Mouse (Mus musculus): Measurements from ENCODE around the gene Slc16a6. TPM values are rescaled to one million over a fixed set of nuclear protein-coding genes. Genes with fewer than 3 reads are reported as not detected.
A peak's percentile ranks its signal among the peaks of the same experiment; 100 is the strongest.

Gene Slc16a6
- polyA plus RNA-seq, 1 experiment from 2014 or later: 3.7 TPM

DNA sequence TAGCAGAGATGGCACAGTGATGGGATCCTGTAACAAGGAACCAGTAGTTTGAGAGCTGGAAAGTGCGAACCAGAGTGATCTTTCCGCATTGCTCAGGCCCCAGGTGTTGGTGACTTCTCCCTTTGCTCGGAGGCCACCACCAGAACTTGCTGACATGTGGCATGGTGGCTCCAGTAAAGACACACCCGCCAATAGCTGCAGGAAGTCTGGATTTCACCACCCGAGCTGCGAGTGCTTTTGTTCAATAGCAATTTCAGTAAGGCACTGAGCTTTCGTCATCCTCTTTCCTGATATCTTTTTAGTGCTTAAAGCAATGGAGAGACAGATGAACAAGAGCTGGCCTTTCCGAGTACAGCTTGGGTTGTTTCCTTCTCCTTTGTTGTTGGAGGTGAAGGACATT, 7.0 kb upstream of the Slc16a6 start:
- Histone ChIP-seq H3K27ac (no peak overlapping the region), H3K4me3 (no peak overlapping the region), H3K36me3 (no peaks in the 10 kb centered on the region), H3K4me1 (0 out of 2 replicates have a peak, but pooled peaks cover 3% of the 10 kb centered on the region), H3K9me3 (no peaks in the 10 kb centered on the region), H3K27me3 (peaks cover 10% of the 10 kb centered on the region; the same call in 1 of the 2 replicates), H3K4me2 (replicated peaks) (no peak overlapping the region), H3K9ac (no peak overlapping the region)
- no peak for ATAC-seq (ENCODE audit: insufficient number of reproducible peaks, insufficient read depth, low FRiP score, low TSS enrichment)
- 74% methylated on average over 8 of the region's 8 CpGs for WGBS

DNA sequence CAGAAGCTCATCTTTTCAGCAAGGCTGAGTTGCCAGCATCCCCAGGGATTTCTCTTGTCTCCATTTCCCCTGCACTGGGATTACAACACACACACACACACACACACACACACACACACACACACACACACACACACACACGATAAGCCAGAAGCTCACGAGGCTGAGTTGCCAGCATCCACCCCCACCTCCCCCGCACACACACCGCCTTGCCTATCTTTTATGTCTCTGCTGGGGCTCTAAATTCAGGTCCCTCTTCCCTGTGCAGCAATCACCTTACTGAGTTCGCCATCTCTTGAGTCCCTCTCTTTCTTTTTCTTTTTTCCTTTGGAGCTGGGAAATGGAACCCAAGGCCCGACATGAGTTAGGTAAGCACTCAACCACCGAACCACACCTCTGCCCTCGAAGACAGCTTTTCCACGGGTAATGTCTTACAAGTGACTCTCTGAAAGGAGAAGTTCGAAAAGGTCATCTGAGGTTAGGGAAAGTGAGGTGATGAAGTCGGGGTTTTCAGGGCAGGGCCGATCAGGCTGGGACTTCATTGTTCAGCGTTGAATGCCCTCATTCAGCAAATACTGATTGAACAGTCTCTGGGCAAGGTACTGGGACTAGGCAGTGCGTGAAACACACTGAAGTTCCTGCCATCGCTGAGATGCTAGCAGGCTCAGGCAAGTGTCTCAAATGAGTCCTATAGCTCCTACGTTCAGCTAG, 6.3 kb upstream of the Slc16a6 start:
- Histone ChIP-seq H3K4me2 (replicated peaks) (no peak overlapping the region), H3K9me3 (no peaks in the 10 kb centered on the region), H3K4me3 (no peak overlapping the region), H3K27me3 (peaks cover 15% of the 10 kb centered on the region; the same call in 1 of the 2 replicates), H3K27ac (no peak overlapping the region), H3K36me3 (no peaks in the 10 kb centered on the region), H3K9ac (no peak overlapping the region), H3K4me1 (0 out of 2 replicates have a peak, but pooled peaks cover 3% of the 10 kb centered on the region)
- WGBS: 55% methylated on average over 16 of the region's 16 CpGs
- no peak for ATAC-seq (ENCODE audit: insufficient number of reproducible peaks, insufficient read depth, low FRiP score, low TSS enrichment)

DNA sequence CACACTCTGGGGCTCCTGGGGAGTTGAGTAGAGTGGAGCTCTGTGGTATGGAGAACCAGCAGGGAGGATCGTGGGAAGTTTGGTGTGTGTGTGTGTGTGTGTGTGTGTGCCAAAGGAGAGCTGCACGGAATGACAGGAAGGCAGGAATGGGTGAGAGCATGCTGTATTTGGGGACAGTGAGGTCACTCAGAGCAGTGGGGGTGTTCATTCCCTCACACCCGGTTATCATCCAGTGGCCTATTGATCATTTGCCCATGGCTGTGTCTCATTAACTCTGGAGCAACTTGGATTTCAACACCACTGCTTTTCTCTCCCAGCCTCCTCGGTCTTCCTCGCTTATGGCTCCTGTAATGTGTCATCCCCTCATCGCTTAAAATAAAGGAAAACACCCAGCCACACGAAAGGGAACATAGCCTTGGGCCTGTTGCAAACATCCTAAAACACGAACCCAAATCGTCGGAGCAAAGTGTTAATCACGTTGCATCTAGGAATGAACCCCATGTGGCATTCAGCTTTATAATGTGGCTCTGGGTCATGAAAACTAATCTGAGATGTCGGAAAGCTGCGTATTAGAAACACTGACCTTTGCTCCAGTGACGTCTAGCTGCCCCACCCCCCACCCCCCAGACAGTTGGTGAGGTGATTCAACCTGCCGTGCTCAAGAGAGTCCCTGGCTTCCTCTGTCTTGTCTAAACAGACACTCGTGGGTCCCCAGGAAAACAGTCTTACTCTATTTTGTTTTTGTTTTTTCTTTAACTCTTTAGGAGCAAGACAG, 4.4 kb upstream of the Slc16a6 start:
- ATAC-seq (ENCODE audit: insufficient number of reproducible peaks, insufficient read depth, low FRiP score, low TSS enrichment): no peak
- H3K27ac ChIP-seq: no peak overlapping the region
- H3K9ac ChIP-seq: no peak overlapping the region
- peaks cover 21% of the 10 kb centered on the region for H3K27me3 ChIP-seq
- H3K9me3 ChIP-seq: no peaks in the 10 kb centered on the region
- H3K4me2 ChIP-seq (replicated peaks): no peak overlapping the region
- H3K4me1 ChIP-seq: 0 out of 2 replicates have a peak, but pooled peaks cover 8% of the 10 kb centered on the region
- WGBS: 35% methylated on average over 16 of the region's 16 CpGs
- H3K4me3 ChIP-seq: no peak overlapping the region
- no peaks in the 10 kb centered on the region for H3K36me3 ChIP-seq

DNA sequence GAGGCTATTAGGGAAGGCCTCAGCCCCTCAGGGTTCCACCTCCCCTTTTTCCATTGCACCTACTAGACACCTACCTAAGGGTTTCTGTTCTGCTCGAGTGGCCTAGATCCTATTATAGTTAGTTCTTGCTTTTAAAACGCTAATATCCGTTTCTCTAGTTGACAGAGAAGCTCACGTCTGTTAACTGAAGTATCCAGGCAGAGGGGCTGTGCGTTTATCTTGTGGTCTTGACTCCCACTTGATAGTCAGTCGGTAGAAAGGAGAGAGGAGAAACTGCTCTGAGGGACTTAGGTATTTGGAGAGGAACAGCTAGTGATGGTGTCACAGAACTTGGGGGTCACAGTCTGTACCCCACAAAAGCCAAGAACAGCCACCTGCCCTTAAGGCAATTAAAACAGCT, 3.3 kb upstream of the Slc16a6 start:
- Histone ChIP-seq H3K9me3 (no peaks in the 10 kb centered on the region), H3K4me2 (replicated peaks) (no peak overlapping the region), H3K9ac (no peak overlapping the region), H3K36me3 (no peaks in the 10 kb centered on the region), H3K4me1 (peaks cover 14% of the 10 kb centered on the region), H3K4me3 (no peak overlapping the region), H3K27me3 (peaks cover 21% of the 10 kb centered on the region), H3K27ac (no peak overlapping the region)
- 46% methylated on average over 6 of the region's 6 CpGs for WGBS
- no peak for ATAC-seq (ENCODE audit: insufficient number of reproducible peaks, insufficient read depth, low FRiP score, low TSS enrichment)

DNA sequence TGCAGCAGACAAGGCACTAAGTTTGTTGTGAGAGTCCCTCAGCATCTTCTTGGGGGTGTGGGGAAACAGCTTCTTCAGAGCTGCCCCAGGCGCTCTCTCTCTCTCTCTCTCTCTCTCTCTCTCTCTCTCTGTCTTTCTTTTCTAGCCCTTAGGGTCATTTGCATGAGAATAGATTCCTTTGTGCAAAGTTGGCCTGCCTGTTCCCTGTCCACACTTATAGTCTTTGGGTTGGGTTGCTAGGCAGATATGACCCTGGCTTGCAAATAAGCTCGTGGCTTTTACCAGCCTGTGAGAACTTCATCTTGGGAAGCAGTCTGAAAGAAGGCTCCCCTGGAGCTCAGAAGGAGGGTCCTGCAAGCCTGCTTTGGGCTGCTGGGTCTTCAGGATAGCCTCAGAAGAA, 2.8 kb upstream of the Slc16a6 start:
- no peak for ATAC-seq (ENCODE audit: insufficient number of reproducible peaks, insufficient read depth, low FRiP score, low TSS enrichment)
- H3K4me2 ChIP-seq (replicated peaks): no peak overlapping the region
- H3K27ac ChIP-seq: no peak overlapping the region
- H3K4me3 ChIP-seq: no peak overlapping the region
- H3K36me3 ChIP-seq: no peaks in the 10 kb centered on the region
- H3K27me3 ChIP-seq: peaks cover 21% of the 10 kb centered on the region
- WGBS: 27% methylated on average over 2 of the region's 2 CpGs
- H3K4me1 ChIP-seq: peaks cover 18% of the 10 kb centered on the region
- no peaks in the 10 kb centered on the region for H3K9me3 ChIP-seq
- no peak overlapping the region for H3K9ac ChIP-seq

DNA sequence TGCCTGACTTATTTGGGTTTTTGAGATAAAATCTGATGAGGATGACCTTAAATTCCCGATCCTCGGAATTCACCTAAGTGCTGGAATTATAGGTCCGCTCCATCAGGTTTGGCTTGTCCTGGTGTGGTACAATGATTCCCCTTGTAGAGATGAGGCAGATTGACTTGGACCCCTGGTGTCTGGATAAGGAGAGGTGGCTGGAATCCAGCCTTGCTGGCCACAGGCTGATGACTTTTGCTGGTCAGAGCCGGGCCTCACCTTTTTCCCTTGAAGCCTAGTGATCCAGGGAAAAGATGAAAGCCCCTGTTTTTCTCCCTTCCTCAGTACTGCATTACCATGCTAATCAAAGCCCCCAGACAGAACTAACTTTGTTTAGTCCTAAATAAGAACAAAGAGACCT, 2.3 kb upstream of the Slc16a6 start:
- Histone ChIP-seq H3K9ac (no peak overlapping the region), H3K4me3 (no peak overlapping the region), H3K36me3 (no peaks in the 10 kb centered on the region), H3K4me1 (peaks cover 19% of the 10 kb centered on the region), H3K4me2 (replicated peaks) (no peak overlapping the region), H3K27ac (no peak overlapping the region), H3K27me3 (peaks cover 21% of the 10 kb centered on the region), H3K9me3 (no peaks in the 10 kb centered on the region)
- no peak for ATAC-seq (ENCODE audit: insufficient number of reproducible peaks, insufficient read depth, low FRiP score, low TSS enrichment)
- WGBS: 62% methylated on average over 4 of the region's 4 CpGs

DNA sequence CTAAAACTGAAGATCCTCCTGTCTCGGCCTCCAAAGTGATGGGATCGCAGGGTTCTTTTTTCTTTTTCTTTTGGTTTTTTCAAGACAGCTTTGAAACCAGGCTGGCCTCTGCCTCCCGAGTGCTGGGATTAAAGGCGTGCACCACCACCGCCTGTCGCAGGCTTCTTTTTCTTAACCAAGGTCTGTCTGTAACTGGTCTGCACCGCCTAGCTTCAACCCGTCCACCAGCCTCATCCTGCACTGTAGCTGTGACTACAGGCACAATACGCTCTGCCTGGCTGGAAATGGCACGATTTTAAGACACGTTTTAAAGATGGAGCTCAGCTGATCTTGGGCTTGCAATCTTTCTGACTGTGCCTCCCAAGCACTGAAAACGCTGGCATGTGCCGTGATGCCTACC, 1.4 kb upstream of the Slc16a6 start:
- ATAC-seq (ENCODE audit: insufficient number of reproducible peaks, insufficient read depth, low FRiP score, low TSS enrichment): no peak
- 79% methylated on average over 13 of the region's 13 CpGs for WGBS
- Histone ChIP-seq H3K9ac (no peak overlapping the region), H3K9me3 (no peaks in the 10 kb centered on the region), H3K27ac (no peak overlapping the region), H3K4me1 (peaks cover 19% of the 10 kb centered on the region), H3K27me3 (peaks cover 24% of the 10 kb centered on the region), H3K4me3 (no peak overlapping the region), H3K36me3 (no peaks in the 10 kb centered on the region), H3K4me2 (replicated peaks) (no peak overlapping the region)

DNA sequence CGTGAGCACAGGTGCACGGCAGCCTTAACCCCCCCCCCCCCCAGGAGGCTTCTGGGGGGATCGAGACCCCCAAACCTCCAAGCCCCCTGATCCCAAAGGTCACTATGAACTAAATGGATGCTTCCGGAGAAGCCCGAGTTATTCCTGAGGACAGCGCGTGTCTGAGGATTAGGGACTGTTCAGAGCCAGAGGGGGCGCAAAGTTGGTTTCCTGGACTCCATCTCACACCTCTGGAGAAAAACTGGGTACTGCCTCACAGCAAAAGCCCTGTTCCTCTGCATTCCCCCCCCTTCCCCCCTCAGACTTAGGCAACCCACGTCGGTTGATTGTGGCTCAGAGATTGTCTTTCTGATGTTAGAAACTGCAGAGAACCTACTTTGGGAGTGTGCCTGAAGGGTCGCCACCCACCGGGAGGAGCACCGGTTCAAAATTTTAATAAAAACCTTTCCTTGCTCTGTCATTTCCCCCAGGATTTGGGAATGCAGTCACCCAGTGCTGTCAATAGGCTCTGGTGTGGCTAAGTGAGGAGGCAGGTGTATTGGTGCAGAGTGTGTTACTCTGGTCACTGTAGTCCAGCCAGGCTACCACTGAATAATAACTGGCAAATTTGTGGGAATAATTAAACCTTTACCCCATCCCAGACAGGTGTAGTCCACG, 816 bp upstream of the Slc16a6 start:
- H3K27me3 ChIP-seq: peaks cover 24% of the 10 kb centered on the region
- peak overlapping the region; percentile 91 for H3K4me2 ChIP-seq (replicated peaks)
- H3K27ac ChIP-seq: peak overlapping the region; percentile 80; the same call in 1 of the 2 replicates
- H3K9me3 ChIP-seq: no peaks in the 10 kb centered on the region
- peak overlapping the region; percentile 84 for H3K9ac ChIP-seq
- H3K4me3 ChIP-seq: peak overlapping the region; percentile 70
- ATAC-seq (ENCODE audit: insufficient number of reproducible peaks, insufficient read depth, low FRiP score, low TSS enrichment): no peak
- no peaks in the 10 kb centered on the region for H3K36me3 ChIP-seq
- peaks cover 19% of the 10 kb centered on the region for H3K4me1 ChIP-seq
- 12% methylated on average over 14 of the region's 14 CpGs for WGBS

DNA sequence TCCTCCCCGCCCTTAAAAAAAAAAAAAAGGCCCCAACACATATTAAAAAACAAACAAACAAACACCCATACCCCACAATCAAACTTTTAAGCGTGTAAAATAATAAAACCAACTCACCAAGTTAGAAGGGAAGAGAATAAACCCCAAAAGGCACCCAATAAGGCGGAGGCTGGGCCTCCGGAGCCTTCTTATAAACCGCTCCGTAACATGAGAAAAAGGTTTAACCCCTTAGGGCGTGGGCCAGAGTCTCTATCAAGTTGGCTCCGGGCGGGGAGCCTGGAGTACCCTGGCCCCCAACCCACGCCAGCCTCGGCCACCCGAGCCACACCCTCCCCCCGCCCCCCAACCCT, 602 bp downstream of the Slc16a6 start:
- peak overlapping the region; percentile 84 for H3K9ac ChIP-seq
- peak overlapping the region; percentile 70 for H3K4me3 ChIP-seq
- H3K4me1 ChIP-seq: peaks cover 16% of the 10 kb centered on the region
- peak overlapping the region; percentile 80; the same call in 1 of the 2 replicates for H3K27ac ChIP-seq
- H3K36me3 ChIP-seq: no peaks in the 10 kb centered on the region
- peak overlapping the region; percentile 91 for H3K4me2 ChIP-seq (replicated peaks)
- peaks cover 22% of the 10 kb centered on the region for H3K27me3 ChIP-seq
- peak; percentile 43; the same call in 1 of the 2 replicates for ATAC-seq (ENCODE audit: insufficient number of reproducible peaks, insufficient read depth, low FRiP score, low TSS enrichment)
- 0% methylated on average over 11 of the region's 13 CpGs for WGBS
- H3K9me3 ChIP-seq: no peaks in the 10 kb centered on the region

DNA sequence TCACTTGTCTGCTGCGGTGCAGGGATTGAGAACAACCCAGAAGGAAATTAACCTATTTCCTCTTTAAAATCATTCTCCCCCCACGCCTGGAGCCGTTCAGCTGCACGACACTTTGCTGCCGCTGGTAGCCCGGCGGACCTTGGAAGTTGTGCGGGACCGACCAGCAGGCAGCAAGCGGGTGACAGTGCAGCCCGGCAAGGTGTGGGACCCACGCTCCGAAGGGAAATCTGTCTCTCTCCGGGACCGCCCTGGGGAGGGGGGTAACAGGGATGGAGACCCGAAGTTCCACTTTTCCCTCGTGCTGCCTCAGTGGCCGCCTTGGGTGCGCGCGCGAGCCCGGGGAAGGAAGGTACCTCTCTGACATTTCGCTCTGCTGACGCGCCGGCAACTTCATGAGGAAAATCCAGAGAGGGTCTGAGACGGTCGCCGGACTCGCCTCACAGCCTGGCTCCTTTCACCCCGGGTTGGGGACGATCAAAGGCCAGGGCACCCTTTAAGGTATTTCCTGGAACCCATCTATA, 1.2 kb downstream of the Slc16a6 start:
- peak overlapping the region; percentile 84 for H3K9ac ChIP-seq
- WGBS: under 1% methylated on average over 33 of the region's 33 CpGs
- peaks cover 16% of the 10 kb centered on the region for H3K4me1 ChIP-seq
- peaks cover 22% of the 10 kb centered on the region for H3K27me3 ChIP-seq
- H3K36me3 ChIP-seq: no peaks in the 10 kb centered on the region
- no peak overlapping the region for H3K27ac ChIP-seq
- H3K9me3 ChIP-seq: no peaks in the 10 kb centered on the region
- H3K4me3 ChIP-seq: peak overlapping the region; percentile 70
- peak overlapping the region; percentile 91 for H3K4me2 ChIP-seq (replicated peaks)
- ATAC-seq (ENCODE audit: insufficient number of reproducible peaks, insufficient read depth, low FRiP score, low TSS enrichment): no peak

DNA sequence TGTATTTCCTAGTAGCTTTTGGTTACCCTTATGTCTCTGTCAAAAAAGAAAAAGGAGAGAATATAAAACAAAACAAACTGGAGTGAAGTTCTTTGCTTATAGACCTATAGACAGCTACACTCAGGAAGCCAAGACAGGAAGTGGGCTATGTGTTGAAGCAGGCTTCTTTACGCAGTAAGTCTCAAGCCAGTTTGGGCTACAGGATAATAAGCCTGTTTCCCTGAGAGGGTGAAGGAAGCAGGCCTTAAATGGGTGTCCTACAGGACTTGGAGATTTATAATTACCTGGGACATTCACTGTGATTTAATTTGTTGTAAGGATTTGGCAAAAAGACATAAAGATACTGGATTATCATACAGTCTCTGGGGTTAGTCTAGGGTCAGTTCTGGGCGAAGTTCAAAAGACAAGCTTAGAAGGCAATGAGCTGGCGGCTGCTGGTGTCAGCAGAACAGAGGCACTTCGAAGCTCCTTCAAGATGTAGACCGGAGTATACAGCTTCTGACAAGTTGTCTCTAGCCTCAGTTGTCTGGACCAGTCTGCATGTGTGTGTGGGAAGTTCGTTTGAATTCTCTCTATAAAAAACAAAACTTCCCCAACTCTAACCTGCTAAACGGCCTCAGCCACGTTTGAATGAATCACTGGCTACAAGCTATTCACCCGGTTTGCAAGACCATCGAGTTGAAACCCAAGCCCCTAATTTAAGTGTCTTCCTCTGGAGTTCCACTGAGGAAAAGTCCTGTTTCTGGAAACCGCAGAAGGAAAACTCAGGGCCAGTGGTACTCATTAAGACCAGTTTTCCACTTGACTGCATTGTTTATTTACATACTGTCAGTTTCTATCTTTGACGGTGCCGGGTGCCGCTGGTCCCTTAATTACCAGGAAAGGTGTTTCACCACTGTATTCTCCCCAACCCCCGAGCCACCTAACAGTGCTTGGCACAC, 2.2 kb downstream of the Slc16a6 start:
- Histone ChIP-seq H3K9me3 (no peaks in the 10 kb centered on the region), H3K4me1 (peaks cover 16% of the 10 kb centered on the region), H3K4me2 (replicated peaks) (peak overlapping the region; percentile 91), H3K4me3 (peak overlapping the region; percentile 70), H3K27ac (no peak overlapping the region), H3K36me3 (no peaks in the 10 kb centered on the region), H3K9ac (no peak overlapping the region), H3K27me3 (peaks cover 17% of the 10 kb centered on the region)
- WGBS: 31% methylated on average over 15 of the region's 15 CpGs
- no peak for ATAC-seq (ENCODE audit: insufficient number of reproducible peaks, insufficient read depth, low FRiP score, low TSS enrichment)

Measured in embryonic facial prominence, embryonic 12.5 days (tissue).